Mouse (Mus musculus): Measurements from ENCODE around the gene Aif1. TPM values are rescaled to one million over a fixed set of nuclear protein-coding genes. Genes with fewer than 3 reads are reported as not detected.

The Aif1 gene
- total RNA-seq, 4 experiments from 2014 or later, result 6.3 to 45.4 (median 25.7) TPM

- peak; percentile 98 for DNase-seq (ENCODE audit: low spot score in 2 of 2)
Observed at GRCm38 (mm10) chr17:35121143-35121799, 54.6 kb downstream of the Aif1 start, which contains the start of gene Gpank1. Gpank1 (plus strand) TSS chr17:35121455.

Small RNA genes within 50 kb of the gene (microRNA-seq; reads per million reads assigned to microRNA genes)
- gene Mir6973a, result 0 reads per million in 2 experiments
- gene Mir6974, result 0 to 0.51 reads per million in 2 experiments

Other genes with a start within 250 kb of the Aif1 start
- gene Neu1, start 244.8 kb downstream of the Aif1 start, total RNA-seq (2022), result 10 to 100 TPM; 38.3 to 46.8 (median 41.7) TPM
- 10 to 100 TPM; 13.2 to 31.7 (median 24.2) TPM for gene Hspa1b, start 216.8 kb downstream of the Aif1 start, total RNA-seq (2022)
- gene Gm20481, start 206.2 kb downstream of the Aif1 start, total RNA-seq (2022), result not detected
- 10 to 100 TPM; 14.3 to 24.2 (median 19.4) TPM for gene Hspa1a, start 203.9 kb downstream of the Aif1 start, total RNA-seq (2022)
- gene Hspa1l, start 203.4 kb downstream of the Aif1 start, total RNA-seq (2022), result under 1 TPM; 0.23 to 0.45 (median 0.31) TPM
- 10 to 100 TPM; 13.1 to 19.1 (median 16.9) TPM for gene Lsm2, start 194.2 kb downstream of the Aif1 start, total RNA-seq (2022)
- 10 to 100 TPM; 49.9 to 58.8 (median 51.3) TPM for gene Vars, start 175.1 kb downstream of the Aif1 start, total RNA-seq (2022)
- under 1 TPM; 0.14 to 0.90 (median 0.56) TPM for gene Vwa7, start 159.5 kb downstream of the Aif1 start, total RNA-seq (2022)
- under 1 TPM in 2 of 4 experiments, not detected in 2; 0.76 to 0.95 TPM for gene Sapcd1, start 148.1 kb downstream of the Aif1 start, total RNA-seq (2022)
- gene Msh5, start 129.3 kb downstream of the Aif1 start, total RNA-seq (2022), result 1 to 10 TPM; 1.1 to 2.1 (median 1.4) TPM
- gene Clic1, start 126.1 kb downstream of the Aif1 start, total RNA-seq (2022), result 10 to 100 TPM in 2 of 4 experiments, 1 to 10 TPM in 2; 9.2 to 27.8 (median 15.9) TPM
- 10 to 100 TPM in 3 of 4 experiments, 1 to 10 TPM in 1; 8.8 to 20.3 (median 14.9) TPM for gene Ddah2, start 117.0 kb downstream of the Aif1 start, total RNA-seq (2022)
- not detected for gene Ly6g6c, start 110.7 kb downstream of the Aif1 start, total RNA-seq (2022)
- under 1 TPM in 1 of 4 experiments, not detected in 3; 0.48 TPM for gene Mpig6b, start 109.9 kb downstream of the Aif1 start, total RNA-seq (2022)
- 1 to 10 TPM; 4.6 to 7.1 (median 5.6) TPM for gene Ly6g6e, start 99.2 kb downstream of the Aif1 start, total RNA-seq (2022)
- gene Ly6g6d, start 98.0 kb downstream of the Aif1 start, total RNA-seq (2022), result 1 to 10 TPM; 1.4 to 2.9 (median 2.2) TPM
- 1 to 10 TPM in 1 of 4 experiments, under 1 TPM in 2, not detected in 1; 0.41 to 1.0 (median 0.89) TPM for gene Ly6g6f, start 90.5 kb downstream of the Aif1 start, total RNA-seq (2022)
- gene Abhd16a, start 86.8 kb downstream of the Aif1 start, total RNA-seq (2022), result 100 to 1,000 TPM in 3 of 4 experiments, 10 to 100 TPM in 1; 96.2 to 115 (median 106) TPM
- gene Ly6g5c, start 67.8 kb downstream of the Aif1 start, total RNA-seq (2022), result not detected
- gene Ly6g5b, start 60.6 kb downstream of the Aif1 start, total RNA-seq (2022), result under 1 TPM; 0.27 to 0.83 (median 0.63) TPM
- gene Gpank1, start 54.6 kb downstream of the Aif1 start, total RNA-seq (2022), result 10 to 100 TPM; 17.6 to 19.2 (median 18.0) TPM
- gene Csnk2b, start 54.0 kb downstream of the Aif1 start, total RNA-seq (2022), result 100 to 1,000 TPM; 176 to 194 (median 189) TPM
- 10 to 100 TPM; 27.6 to 31.6 (median 30.9) TPM for gene D17H6S53E, start 49.7 kb downstream of the Aif1 start, total RNA-seq (2022)
- not detected for gene Apom, start 44.0 kb downstream of the Aif1 start, total RNA-seq (2022)
- 100 to 1,000 TPM; 291 to 311 (median 298) TPM for gene Bag6, start 40.9 kb downstream of the Aif1 start, total RNA-seq (2022)
- 100 to 1,000 TPM; 302 to 328 (median 308) TPM for gene Prrc2a, start 11.2 kb downstream of the Aif1 start, total RNA-seq (2022)
- 10 to 100 TPM in 1 of 4 experiments, 1 to 10 TPM in 3; 5.0 to 13.2 (median 7.1) TPM for gene Lst1, start 12.4 kb upstream of the Aif1 start, total RNA-seq (2022)
- gene Ltb, start 18.4 kb upstream of the Aif1 start, total RNA-seq (2022), result 1 to 10 TPM in 1 of 4 experiments, under 1 TPM in 3; 0.53 to 1.4 (median 0.71) TPM
- gene Tnf, start 25.9 kb upstream of the Aif1 start, total RNA-seq (2022), result under 1 TPM in 1 of 4 experiments, not detected in 3; 0.29 TPM
- gene Lta, start 29.3 kb upstream of the Aif1 start, total RNA-seq (2022), result under 1 TPM; 0.32 to 0.89 (median 0.67) TPM
- not detected for gene Gm16181, start 44.8 kb upstream of the Aif1 start, total RNA-seq (2022)
- 100 to 1,000 TPM; 592 to 630 (median 612) TPM for gene Atp6v1g2, start 57.6 kb upstream of the Aif1 start, total RNA-seq (2022)
- gene Nfkbil1, start 59.7 kb upstream of the Aif1 start, total RNA-seq (2022), result 10 to 100 TPM; 12.9 to 16.4 (median 14.9) TPM
- gene Ddx39b, start 65.7 kb upstream of the Aif1 start, total RNA-seq (2022), result 100 to 1,000 TPM; 216 to 231 (median 222) TPM
- 100 to 1,000 TPM in 2 of 4 experiments, 10 to 100 TPM in 2; 23.2 to 135 (median 64.4) TPM for gene H2-D1, start 86.7 kb upstream of the Aif1 start, total RNA-seq (2022)
- gene H2-Q1, start 144.3 kb upstream of the Aif1 start, total RNA-seq (2022), result 1 to 10 TPM in 2 of 4 experiments, under 1 TPM in 2; 0.85 to 2.5 (median 1.2) TPM
- gene H2-Q2, start 166.2 kb upstream of the Aif1 start, total RNA-seq (2022), result 1 to 10 TPM in 1 of 4 experiments, under 1 TPM in 2, not detected in 1; 0.64 to 2.6 (median 0.81) TPM
- gene H2-Q4, start 203.5 kb upstream of the Aif1 start, total RNA-seq (2022), result 10 to 100 TPM in 2 of 4 experiments, 1 to 10 TPM in 2; 2.5 to 10.6 (median 6.7) TPM
- 1 to 10 TPM in 2 of 4 experiments, under 1 TPM in 2; 0.47 to 2.4 (median 1.3) TPM for gene H2-Q6, start 248.8 kb upstream of the Aif1 start, total RNA-seq (2022)